Mouse (Mus musculus) CD8-positive naive resting alpha-beta T cell, adult 57 days (primary cell): ENCODE measurements around the gene Fxyd3. TPM values are rescaled to one million over a fixed set of nuclear protein-coding genes. Genes with fewer than 3 reads are reported as not detected.

Experiments
- total RNA-seq: library from RNA; stranded (reverse); gene quantifications from one replicate; pipeline ENCODE4 v1.2.4, GENCODE M21; 2023

Gene Fxyd3
- not detected for total RNA-seq

DNA sequence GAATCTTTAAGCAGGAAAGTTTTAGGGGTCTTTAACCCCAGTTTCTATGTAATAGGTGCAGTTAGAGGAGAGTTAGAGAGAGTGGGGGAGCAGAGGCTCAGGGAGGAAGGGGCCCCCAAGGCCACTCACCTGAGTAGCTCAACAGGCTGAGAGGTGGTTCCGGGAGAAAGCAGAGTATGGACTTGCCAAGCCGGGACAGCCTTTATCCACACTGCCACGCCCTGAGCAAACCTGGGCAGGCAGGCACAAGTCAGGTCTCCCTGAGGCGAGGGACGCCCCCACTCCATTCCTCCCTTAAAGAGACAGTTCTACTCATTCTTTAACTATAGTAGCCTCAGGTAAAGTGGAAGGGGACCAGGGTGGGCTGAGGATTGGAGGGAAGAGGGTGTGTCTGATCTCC is at the start of gene Fxyd3:
Gene Fxyd3 (minus strand): TSS at position 213 of the 400 bp plus-strand sequence.

DNA sequence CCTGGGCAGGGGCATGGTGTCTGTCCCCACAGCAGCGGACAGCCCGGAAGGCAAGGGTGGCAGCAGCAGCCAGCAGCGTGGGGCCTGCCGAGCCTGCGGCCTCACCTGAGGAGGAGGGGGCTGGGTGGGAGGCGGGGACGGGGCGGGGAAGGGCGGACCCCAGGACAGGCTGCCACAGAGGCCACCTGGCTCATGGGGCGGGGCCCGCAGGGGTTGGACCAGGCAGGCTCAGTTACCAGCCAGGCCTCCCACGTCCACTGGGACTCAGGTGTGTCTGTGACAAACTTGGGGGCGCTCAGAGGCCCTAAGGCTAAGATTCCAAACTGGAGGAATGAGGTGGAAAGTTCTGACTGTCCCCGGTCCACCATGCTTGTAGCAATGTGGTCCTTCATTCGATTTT is 38.7 kb upstream of the Fxyd3 start, which contains the start of gene Hpn:
Gene Hpn (minus strand): TSS at position 109 of the 400 bp plus-strand sequence.

DNA sequence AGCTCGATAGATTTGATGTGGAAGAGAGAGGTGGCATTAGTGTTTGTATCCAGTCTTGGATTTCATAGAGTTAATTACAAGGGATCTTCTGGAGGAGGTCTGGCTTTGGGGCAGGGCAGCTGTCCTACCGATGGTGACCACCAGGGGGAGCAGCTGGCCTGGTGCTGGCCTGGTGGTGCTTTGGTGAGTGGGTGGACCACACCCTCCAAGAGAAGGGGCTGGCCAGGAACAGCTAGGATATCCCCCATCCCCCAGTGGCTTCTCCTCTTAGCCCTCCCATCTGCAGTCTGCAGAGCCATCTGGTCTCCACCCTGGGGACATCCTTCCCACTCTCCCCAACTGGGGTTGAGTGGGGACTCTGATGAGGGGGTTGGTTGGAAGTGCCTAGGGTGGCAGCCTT is 17.4 kb downstream of the Fxyd3 start, which contains the start of gene Lgi4:
Gene Lgi4 (plus strand): TSS at position 235 of the 400 bp plus-strand sequence.

DNA sequence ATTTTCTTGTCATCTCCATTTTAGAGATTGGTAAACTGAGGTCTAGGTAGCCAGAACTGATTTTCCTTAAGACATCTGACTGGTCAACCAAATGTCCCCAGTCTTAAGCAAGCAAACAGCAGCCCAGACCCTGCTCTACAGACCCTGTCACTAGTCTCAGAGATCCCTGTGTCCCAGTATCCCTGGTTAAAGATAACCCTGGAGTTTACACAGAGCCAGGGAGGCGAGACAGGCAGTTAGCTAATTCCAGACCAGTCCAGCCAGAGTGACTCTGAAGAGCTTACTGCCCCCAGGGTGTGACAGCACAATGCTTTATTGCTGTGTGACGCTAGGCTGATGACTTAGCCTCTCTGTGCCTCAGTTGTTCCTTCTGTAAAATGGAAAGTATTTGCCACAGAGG is 19.4 kb downstream of the Fxyd3 start, which contains the start of gene Fxyd1:
Gene Fxyd1 (minus strand): TSS at position 129 of the 400 bp plus-strand sequence.

DNA sequence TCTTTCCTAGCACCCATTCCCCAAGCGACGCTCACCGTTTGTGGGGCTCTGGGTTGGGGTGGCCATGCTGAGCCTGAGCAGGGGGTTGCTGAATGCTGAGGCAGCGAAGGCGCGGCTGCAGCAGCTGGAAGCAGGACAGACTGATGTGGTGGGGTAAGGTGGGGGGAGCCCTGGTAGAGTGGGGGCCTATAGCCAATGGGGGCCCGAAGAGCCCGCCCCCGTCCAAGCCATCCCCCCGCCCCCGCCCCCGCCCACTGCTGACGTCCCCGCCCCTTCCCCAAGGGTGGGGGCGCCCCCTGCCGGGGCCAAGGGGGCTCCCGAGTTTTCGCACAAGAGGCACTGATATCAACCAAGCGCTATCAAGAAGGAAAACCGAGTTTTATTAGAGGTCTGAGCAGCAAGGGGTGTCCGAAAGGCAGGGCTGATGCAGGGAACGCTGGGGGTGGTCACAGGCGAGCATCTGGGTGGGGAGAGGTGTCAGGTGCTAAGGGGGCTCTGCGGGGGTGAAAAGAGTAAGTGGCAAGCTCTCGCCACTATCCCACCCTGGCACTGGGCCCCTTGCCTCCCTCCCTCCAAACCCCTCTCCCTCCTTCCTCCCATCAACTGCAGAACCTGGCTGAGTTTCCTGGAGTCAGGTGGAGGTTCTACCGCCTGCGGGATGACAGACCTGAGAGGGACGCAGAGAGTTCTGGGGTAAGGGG is 25.0 kb downstream of the Fxyd3 start, which contains the start of gene Fxyd7:
Gene Fxyd7 (minus strand): TSS at position 147 of the 701 bp plus-strand sequence.

DNA sequence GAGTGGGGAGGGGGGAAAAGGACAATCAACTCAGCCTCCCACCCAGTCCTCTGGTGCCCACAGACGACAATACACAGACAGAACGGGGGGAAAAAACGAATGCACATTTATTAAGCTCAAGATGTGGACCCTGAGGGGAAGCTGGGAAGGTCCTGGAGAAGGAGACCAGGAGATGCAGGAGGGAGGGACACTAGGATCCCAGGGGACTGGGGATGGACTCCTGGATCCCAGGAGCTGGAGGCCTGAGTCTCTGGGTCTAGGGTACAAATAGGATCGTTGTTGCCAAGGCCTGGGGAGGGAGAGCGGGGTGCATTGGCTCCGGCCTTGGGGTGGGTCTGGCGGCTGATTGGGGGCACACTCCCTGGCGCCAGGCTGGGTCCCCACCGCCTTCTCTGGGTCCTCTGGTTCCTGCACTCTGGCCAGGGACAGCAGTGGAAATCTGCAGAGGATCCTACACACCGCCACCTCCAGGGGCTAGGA is 34.0 kb downstream of the Fxyd3 start, which contains the start of gene Fxyd5:
Gene Fxyd5 (minus strand): TSS at position 51 of the 480 bp plus-strand sequence.

Other genes with a start within 250 kb of the Fxyd3 start
- gene Ffar3, start 220.5 kb downstream of the Fxyd3 start, total RNA-seq: not detected
- 1.3 TPM for gene Ffar1, start 215.1 kb downstream of the Fxyd3 start, total RNA-seq
- gene Cd22, start 196.4 kb downstream of the Fxyd3 start, total RNA-seq: 60.4 TPM
- not detected for gene Mag, start 161.8 kb downstream of the Fxyd3 start, total RNA-seq
- gene Hamp2, start 152.0 kb downstream of the Fxyd3 start, total RNA-seq: not detected
- not detected for gene Hamp, start 132.7 kb downstream of the Fxyd3 start, total RNA-seq
- 165 TPM for gene Usf2, start 119.9 kb downstream of the Fxyd3 start, total RNA-seq
- gene Lsr, start 103.2 kb downstream of the Fxyd3 start, total RNA-seq: 5.6 TPM
- gene Fam187b, start 102.9 kb downstream of the Fxyd3 start, total RNA-seq: not detected
- gene Fxyd5, start 34.2 kb downstream of the Fxyd3 start, total RNA-seq: 937 TPM
- gene Fxyd7, start 25.2 kb downstream of the Fxyd3 start, total RNA-seq: 3.8 TPM
- gene Fxyd1, start 19.5 kb downstream of the Fxyd3 start, total RNA-seq: not detected
- 0.61 TPM for gene Lgi4, start 17.4 kb downstream of the Fxyd3 start, total RNA-seq
- not detected for gene Hpn, start 38.6 kb upstream of the Fxyd3 start, total RNA-seq
- 1.7 TPM for gene Scn1b, start 50.3 kb upstream of the Fxyd3 start, total RNA-seq
- 987 TPM for gene Gramd1a, start 79.2 kb upstream of the Fxyd3 start, total RNA-seq
- gene Scgb2b2, start 213.8 kb upstream of the Fxyd3 start, total RNA-seq: not detected
- gene Scgb1b2, start 215.1 kb upstream of the Fxyd3 start, total RNA-seq: not detected